Mouse (Mus musculus) thymus, postnatal 25 days (tissue): Measurements from ENCODE around the gene Asic2.
"Not testable (repeated sequence)": the region's sequence is repeated elsewhere in the genome, so short reads cannot be mapped to it uniquely, and the experiment has no call there.

ENCODE experiments used
- DNase-seq: peaks from one replicate; pipeline ENCODE4 v3.0.0; 2022

The Asic2 gene

DNA sequence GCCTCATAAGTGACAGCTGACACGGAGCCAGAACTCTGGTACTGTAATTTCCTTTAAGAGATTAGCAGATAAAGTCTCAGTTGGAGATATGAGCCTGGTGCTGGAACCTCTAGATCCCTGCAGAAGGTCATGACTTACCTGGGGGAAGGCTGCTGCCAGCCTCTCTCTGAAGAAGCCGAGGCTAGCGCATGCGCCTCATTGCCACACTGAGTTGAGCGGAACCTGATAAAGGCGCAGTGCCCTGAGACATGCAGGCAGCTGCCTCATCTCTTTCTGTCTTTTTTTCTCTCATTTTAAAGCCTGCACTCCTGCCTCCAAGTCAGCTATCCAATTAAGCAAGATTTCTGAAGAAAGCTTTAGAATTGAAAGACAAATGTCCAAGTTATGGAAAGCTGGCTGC lies 551.9 kb downstream of the Asic2 start:
- no peak for DNase-seq

- no peak for DNase-seq
Observed at GRCm38 (mm10) chr11:81414596-81414995, 553.7 kb downstream of the Asic2 start.

DNA sequence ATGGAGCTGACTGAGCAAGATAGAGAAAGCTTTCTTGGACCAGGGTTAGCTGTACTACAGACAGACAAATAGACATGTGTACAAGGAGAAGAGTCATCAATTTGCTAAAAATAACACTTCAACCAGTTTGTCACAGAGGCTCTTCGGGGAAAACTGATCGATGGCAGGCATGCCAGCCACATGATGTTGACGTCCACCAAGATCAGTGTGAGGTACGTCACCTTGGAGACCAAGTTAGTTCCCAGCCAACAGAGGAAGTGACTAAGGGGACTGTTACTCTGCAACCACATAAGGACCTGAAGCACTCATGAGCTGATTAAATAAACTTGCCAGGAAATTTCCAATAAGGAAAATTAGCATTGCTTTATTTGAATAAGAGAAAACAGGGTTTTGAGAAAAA lies 557.0 kb downstream of the Asic2 start:
- DNase-seq: no peak

- DNase-seq: no peak
Observed at GRCm38 (mm10) chr11:81405951-81406350, 562.3 kb downstream of the Asic2 start.

GRCm38 (mm10) chr11:81402263-81402662 lies 566.0 kb downstream of the Asic2 start:
- no peak for DNase-seq

DNA sequence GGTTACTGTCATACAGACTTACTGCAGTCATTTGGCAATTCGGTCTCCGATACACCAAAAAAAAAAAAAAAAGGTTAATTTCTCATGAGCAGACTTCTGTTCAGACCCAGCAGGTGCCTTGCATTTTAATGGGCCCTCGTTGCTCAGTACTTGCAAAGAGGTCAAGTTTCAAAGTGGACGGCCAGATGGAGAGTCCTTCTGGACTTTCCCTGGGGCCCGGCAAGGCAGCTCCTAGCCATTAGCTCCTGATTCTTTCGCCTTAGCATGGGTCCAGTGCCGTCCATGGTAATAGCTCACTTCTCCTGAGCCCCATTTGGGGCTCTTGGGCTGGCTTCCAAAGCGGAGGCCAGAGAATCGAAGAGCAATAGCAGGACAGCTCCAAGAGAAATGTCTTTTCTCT lies 575.4 kb downstream of the Asic2 start:
- DNase-seq: no peak

DNA sequence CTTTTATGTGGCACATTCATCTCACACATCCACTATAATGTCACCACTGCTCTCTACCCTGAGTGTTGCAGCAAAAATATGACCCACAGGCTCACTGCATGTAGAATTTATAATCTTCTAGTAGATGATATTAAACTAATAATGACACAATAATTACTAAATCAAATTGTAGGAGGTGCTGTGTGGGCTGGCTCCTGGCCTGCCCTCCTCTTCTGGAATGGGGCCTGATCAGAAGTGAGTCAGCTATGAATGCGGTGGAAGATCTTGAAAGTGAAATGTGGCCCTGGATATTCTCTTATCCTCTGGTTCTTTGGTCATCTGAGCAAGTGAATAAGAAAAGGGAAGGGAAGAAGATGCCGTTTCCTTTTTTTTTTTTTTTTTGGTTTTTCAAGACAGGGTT lies 582.1 kb downstream of the Asic2 start:
- no peak for DNase-seq

DNA sequence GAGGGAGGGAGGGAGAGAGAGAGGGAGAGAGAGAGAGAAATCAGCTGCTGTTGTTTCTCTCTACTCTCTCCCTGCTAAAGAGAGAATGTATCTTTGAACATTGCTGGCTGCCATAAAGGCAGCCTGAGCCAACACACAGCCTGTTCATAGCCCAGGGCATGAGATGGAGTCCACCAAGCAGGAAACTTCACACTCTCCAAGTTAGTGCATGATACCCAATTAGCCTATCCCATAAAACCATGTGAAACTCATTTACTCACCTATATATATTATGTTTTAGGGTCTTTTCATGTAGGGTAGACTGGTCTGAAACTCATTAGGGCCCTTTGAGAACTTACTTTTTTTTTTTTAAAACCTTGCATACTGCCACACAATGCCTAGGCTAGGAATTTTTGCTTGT lies 582.7 kb downstream of the Asic2 start:
- no peak for DNase-seq

DNA sequence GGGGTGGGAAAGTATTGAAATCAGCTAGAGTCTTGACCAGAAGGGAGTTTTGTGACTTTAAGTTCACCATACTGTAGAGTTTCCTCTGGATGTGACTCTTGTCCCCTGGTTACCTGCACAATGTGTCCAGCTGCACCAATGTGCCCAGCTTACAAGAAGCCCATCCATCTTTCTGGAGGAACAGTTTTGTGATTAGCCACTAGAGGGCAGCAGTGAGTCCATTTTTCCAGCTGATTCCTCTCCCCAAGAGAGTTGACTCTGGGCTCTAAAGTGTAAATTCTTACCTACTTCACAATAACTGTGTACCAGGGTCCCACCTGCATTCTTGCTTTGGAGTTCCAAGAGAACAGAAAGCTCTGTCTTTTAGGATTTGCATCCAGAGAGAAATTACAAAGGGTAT lies 593.4 kb downstream of the Asic2 start:
- peak; percentile 5 for DNase-seq

GRCm38 (mm10) chr11:81374003-81374710 lies 594.1 kb downstream of the Asic2 start:
- no peak for DNase-seq

- no peak for DNase-seq
Observed at GRCm38 (mm10) chr11:81371545-81371944, 596.7 kb downstream of the Asic2 start.

GRCm38 (mm10) chr11:81370426-81370810 lies 597.8 kb downstream of the Asic2 start:
- no peak for DNase-seq

DNA sequence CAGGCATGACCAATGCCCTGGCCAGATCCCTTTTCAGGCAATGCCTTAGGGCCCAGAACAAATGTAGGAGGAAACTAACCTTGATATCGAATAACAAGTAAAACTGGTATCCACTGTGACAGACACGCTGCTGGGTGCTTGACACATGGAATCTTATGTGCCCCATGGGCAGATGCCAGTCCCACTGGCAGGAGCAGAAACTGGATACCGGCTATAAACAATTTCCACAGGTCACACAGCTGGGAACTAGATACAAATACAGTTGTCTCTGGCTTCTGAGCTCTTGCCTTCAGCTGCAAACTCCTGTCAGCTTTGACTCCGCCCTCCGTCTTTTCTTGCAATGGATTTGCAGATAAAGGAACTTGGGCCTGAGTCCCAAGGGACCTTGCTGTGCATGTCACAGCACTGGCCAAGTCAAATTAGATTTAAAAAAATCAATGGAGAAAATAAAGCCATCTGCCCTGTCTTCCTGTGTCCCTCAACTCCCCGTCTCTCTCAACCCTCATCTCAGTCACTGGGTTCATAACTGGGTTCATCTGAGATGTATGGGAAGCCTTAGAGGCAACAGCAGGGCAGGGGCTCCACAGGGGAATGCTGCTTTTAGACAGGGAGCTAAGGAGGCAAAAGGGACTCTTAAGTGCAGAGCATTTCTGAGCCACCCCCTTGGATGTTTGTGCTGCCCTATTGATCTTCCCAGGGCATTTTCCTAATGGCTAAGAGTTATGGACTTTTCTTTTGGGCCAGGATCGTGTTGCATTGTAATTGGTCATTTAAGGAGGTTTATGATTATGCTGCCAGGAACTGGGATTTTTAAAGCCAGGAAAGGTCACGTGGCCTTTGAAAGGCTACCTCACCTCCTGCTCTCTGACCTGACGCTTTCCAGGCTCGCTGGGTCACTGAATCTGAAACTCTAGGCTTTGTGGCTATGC lies 598.5 kb downstream of the Asic2 start:
- no peak for DNase-seq

- no peak for DNase-seq
Observed at GRCm38 (mm10) chr11:81364442-81364841, 603.8 kb downstream of the Asic2 start.

DNA sequence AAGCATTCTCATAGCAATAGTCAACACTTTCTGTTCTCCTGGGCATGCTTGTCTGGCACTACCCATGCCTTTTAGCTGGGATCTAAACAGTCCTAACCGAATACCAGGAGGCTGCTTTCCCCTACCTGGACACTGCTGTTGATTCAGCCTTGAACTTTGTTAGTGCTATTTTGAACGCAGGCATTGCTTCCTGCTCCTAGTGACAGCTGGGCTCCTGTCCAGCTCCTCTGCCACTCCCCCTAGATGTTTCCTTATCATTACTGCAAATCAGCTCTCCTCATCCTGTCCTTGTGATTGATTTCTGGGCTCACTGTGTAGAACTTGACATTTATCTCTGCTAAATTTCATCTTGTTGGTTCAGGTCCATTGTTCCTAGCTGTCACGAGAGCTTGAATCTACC lies 605.8 kb downstream of the Asic2 start:
- no peak for DNase-seq

- DNase-seq: no peak
Observed at GRCm38 (mm10) chr11:81361040-81361439, 607.2 kb downstream of the Asic2 start.

DNA sequence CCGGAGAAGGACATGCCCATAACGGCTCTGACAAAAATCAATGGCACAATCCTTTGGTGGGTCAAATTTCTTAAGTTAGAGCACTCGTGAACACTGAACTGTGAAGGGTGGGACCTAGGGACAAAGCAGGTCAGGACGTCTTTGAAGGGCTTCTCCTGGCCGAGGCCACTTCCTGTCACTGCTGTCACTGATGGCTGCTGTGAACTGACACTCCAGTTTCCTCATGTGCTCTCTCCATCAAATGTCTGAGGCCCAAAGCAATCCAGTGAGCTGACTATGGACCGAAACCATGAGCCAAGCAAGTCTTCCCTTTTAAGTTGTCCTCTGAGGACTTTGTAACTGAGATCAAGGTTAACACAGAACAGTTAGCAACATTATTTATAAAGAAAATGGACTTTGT lies 617.8 kb downstream of the Asic2 start:
- DNase-seq: not testable (repeated sequence)

DNA sequence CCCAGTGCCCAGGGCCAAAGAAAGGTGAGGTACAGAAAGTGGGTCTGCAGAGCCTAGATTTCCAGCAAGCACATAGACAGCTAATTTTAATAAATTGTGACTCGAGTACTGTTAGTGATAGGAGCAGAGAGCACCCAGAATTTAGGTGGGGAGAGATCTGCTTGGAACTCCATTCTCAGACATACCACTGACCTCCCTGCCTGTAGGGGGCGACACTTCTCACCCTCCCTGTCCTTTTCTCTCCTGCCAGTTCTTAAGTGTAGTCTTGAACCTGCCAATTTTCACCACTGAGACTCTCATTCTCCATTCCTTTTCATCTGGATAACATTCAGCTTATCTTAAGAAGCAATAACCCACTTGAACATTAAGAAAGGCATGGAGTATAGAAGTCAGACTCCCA lies 636.3 kb downstream of the Asic2 start:
- DNase-seq: no peak

DNA sequence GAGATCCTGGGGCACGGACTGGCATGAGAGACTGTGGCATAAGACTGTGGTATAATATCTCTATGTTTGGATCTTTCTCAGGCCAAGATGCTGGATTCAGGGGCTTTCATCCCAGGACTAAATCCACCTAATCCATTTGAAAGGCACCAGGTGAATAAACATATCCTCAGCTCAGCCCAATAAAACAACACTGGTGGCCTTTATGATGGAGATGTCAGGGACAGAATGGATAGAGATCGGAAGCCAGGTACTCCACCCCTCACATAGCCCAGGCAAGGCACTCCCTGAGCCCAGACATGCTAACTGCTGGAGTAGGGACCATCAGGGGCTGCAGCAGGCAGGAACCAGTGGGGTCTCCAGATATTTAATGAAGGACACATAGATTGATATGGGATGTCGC lies 637.3 kb downstream of the Asic2 start:
- no peak for DNase-seq

DNA sequence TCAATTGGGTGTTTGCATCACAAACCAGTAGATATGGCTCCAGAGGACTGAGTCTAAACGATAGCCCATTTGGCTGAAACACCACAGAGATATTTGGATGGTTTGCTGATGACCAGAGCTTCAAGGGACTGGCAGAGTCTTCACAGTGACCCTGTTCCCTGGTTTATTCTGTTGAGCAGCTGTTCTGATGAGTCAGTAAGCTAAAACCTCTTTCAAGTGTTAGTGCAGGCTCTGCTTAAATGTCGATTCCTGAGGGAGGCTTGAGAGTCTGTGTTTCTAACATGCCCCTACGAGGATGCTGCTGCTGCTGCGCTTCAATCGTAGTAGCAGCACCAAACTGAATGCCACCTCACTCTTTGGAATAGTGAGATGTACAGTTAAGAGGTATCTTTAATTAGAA lies 640.2 kb downstream of the Asic2 start:
- DNase-seq: no peak

- DNase-seq: no peak
Observed at GRCm38 (mm10) chr11:81323146-81323545, 645.1 kb downstream of the Asic2 start.

- no peak for DNase-seq
Observed at GRCm38 (mm10) chr11:81322466-81322865, 645.8 kb downstream of the Asic2 start.

GRCm38 (mm10) chr11:81290041-81290440 lies 678.2 kb downstream of the Asic2 start:
- DNase-seq: no peak

- no peak for DNase-seq
Observed at GRCm38 (mm10) chr11:81283185-81283584, 685.1 kb downstream of the Asic2 start.
